Mouse (Mus musculus): ENCODE results near the gene Rnf34. TPM values are rescaled to one million over a fixed set of nuclear protein-coding genes. Genes with fewer than 3 reads are reported as not detected.

The Rnf34 gene
- polyA plus RNA-seq, 1 experiment from 2014 or later, result 26.5 TPM

DNA sequence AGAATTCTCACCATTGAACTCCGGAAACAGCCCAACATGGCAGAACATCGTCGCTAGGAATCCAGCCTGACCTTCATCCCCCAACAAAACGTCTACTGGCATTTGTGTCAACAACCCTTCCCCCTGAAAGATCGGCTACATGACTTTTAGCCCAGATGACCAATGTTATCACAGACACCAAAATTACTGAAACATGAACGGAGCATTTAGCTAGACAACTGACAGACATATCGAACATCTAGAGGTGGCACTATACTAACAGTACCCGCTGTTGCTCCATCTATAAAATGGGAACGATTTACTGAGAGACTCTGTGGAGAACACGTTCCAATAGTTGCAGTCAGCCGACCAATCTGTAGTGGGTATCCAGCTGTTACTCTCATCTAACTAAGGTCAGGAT is 51.3 kb downstream of the Rnf34 start:
- peaks cover 44% of the 10 kb centered on the region for H3K4me1 ChIP-seq (replicated peaks; ENCODE audit: control insufficient read depth, insufficient read depth, low read length)
- no peaks in the 10 kb centered on the region for H3K27me3 ChIP-seq (replicated peaks; ENCODE audit: control insufficient read depth, insufficient read depth, low read length)
- H3K4me2 ChIP-seq, result peak overlapping the region; percentile 92
- H3K27ac ChIP-seq (ENCODE audit: low read depth, low read length), result 0 out of 2 replicates have a peak overlapping the region, but pooled peaks have one; percentile 9
- H3K36me3 ChIP-seq (ENCODE audit: control insufficient read depth, insufficient read depth, low read length), result no peaks in the 10 kb centered on the region
- whole genome bisulfite sequencing, result 51% methylated on average over 11 of the region's 11 CpGs
- peak overlapping the region; percentile 73 for H3K9ac ChIP-seq (ENCODE audit: low read depth, low read length)
- ATAC-seq (replicated peaks; ENCODE audit: low FRiP score) (no peak), DNase-seq (ENCODE audit: low spot score) (no peak)
- peak overlapping the region; percentile 86 for H3K4me3 ChIP-seq (ENCODE audit: low read depth, low read length)
- H3K9me3 ChIP-seq (ENCODE audit: control insufficient read depth, low read length), result no peaks in the 10 kb centered on the region

DNA sequence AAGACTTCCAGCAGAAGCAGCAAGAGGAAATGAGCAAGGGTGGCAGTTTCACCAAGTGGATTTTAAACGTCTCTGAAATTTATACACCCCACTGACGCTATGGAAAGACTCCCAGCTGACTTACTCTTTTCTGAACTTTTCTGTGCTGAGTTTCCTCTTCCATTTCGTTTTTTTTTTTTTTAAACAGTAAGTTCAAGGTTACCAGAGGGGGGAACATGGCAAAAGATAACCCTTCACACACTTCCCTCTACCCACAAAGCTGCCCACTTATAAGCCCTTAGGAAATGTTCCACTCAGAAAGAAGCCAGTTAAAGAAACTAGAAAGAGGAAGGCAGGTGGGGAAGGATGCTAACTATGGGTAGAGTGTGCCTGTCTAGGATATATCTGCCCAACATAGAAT is 51.8 kb downstream of the Rnf34 start:
- Histone ChIP-seq H3K27ac (ENCODE audit: low read depth, low read length) (peak overlapping the region; percentile 23; the same call in 1 of the 2 replicates), H3K36me3 (ENCODE audit: control insufficient read depth, insufficient read depth, low read length) (no peaks in the 10 kb centered on the region), H3K4me1 (replicated peaks; ENCODE audit: control insufficient read depth, insufficient read depth, low read length) (peaks cover 44% of the 10 kb centered on the region), H3K4me2 (peak overlapping the region; percentile 24), H3K4me3 (ENCODE audit: low read depth, low read length) (no peak overlapping the region), H3K27me3 (replicated peaks; ENCODE audit: control insufficient read depth, insufficient read depth, low read length) (no peaks in the 10 kb centered on the region), H3K9ac (ENCODE audit: low read depth, low read length) (no peak overlapping the region), H3K9me3 (ENCODE audit: control insufficient read depth, low read length) (no peaks in the 10 kb centered on the region)
- ATAC-seq (replicated peaks; ENCODE audit: low FRiP score), result no peak
- DNase-seq (ENCODE audit: low spot score), result no peak
- WGBS, result 26% methylated on average over 3 of the region's 3 CpGs

DNA sequence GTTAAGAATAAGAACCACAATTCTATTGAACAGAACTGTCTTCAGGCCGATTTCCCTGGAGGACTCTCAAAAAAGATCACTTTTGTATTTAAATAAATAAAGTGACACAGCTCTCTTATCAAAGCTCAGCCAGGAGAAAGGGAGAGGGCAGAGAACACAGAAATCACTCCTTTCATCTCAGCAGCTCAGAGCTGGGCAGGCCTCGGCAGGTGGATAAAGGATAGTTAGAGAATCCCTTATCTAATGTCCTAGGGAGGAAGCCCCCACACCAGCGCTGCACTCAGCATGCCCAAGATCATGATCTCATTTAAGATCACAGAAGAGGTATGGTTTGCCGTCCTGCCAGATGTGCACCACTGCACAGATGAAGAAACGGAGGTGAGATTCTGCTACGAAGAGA is 52.4 kb downstream of the Rnf34 start:
- no peak overlapping the region for H3K4me3 ChIP-seq (ENCODE audit: low read depth, low read length)
- peak overlapping the region; percentile 24 for H3K4me2 ChIP-seq
- peak overlapping the region; percentile 23; the same call in 1 of the 2 replicates for H3K27ac ChIP-seq (ENCODE audit: low read depth, low read length)
- no peak overlapping the region for H3K9ac ChIP-seq (ENCODE audit: low read depth, low read length)
- no peaks in the 10 kb centered on the region for H3K27me3 ChIP-seq (replicated peaks; ENCODE audit: control insufficient read depth, insufficient read depth, low read length)
- H3K4me1 ChIP-seq (replicated peaks; ENCODE audit: control insufficient read depth, insufficient read depth, low read length), result peaks cover 44% of the 10 kb centered on the region
- no peaks in the 10 kb centered on the region for H3K9me3 ChIP-seq (ENCODE audit: control insufficient read depth, low read length)
- H3K36me3 ChIP-seq (ENCODE audit: control insufficient read depth, insufficient read depth, low read length), result no peaks in the 10 kb centered on the region
- no peak for DNase-seq (ENCODE audit: low spot score)
- no peak; the same call in 1 of the 2 replicates for ATAC-seq (replicated peaks; ENCODE audit: low FRiP score)
- 44% methylated on average over 6 of the region's 6 CpGs for WGBS

DNA sequence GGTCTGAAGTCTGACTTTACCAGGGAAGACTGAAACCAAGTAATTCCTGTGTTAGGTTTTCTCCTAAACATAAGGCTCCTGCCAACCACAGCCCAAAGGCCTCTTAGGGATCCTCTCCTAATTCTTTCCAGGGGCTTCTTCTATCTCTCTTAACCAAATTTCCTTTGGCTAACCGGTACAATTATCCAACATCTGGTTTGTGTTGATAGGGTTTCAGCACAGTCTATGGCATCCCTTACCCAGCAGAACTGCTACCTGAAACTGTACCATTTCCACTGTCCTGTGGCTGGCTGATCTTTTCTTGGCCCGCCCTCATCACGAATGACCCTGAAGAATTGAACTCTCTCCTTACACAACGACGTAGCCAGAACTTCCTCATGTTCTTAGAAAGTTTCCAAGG is 53.3 kb downstream of the Rnf34 start:
- no peak overlapping the region for H3K9ac ChIP-seq (ENCODE audit: low read depth, low read length)
- H3K27me3 ChIP-seq (replicated peaks; ENCODE audit: control insufficient read depth, insufficient read depth, low read length), result no peaks in the 10 kb centered on the region
- 51% methylated on average over 5 of the region's 5 CpGs for WGBS
- ATAC-seq (replicated peaks; ENCODE audit: low FRiP score) (no peak; the same call in 1 of the 2 replicates), DNase-seq (ENCODE audit: low spot score) (no peak)
- H3K27ac ChIP-seq (ENCODE audit: low read depth, low read length), result peak overlapping the region; percentile 2; the same call in 1 of the 2 replicates
- peaks cover 36% of the 10 kb centered on the region for H3K4me1 ChIP-seq (replicated peaks; ENCODE audit: control insufficient read depth, insufficient read depth, low read length)
- no peak overlapping the region for H3K4me3 ChIP-seq (ENCODE audit: low read depth, low read length)
- H3K4me2 ChIP-seq, result peak overlapping the region; percentile 1
- no peaks in the 10 kb centered on the region for H3K9me3 ChIP-seq (ENCODE audit: control insufficient read depth, low read length)
- no peaks in the 10 kb centered on the region for H3K36me3 ChIP-seq (ENCODE audit: control insufficient read depth, insufficient read depth, low read length)

DNA sequence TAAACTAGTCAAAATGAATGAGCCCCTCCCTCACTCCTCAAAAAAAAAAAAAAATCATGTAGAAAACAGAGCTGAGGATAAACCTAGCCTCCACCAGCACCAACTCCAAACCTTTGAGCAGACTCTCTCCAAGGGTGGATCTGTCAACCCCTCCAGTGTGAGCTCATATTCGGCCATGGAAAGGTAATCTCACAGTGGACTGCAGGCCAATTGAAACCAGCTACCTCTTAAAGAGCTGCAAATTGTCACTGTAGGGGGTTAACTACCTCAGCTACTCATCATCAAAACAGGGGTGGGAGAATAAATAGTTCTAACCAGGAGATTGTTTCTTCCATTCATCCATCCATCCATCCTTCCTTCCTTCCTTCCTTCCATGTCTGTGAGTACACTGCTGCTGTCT is 57.3 kb downstream of the Rnf34 start:
- no peak overlapping the region for H3K9ac ChIP-seq (ENCODE audit: low read depth, low read length)
- ATAC-seq (replicated peaks; ENCODE audit: low FRiP score) (no peak), DNase-seq (ENCODE audit: low spot score) (no peak)
- no peak overlapping the region for H3K27ac ChIP-seq (ENCODE audit: low read depth, low read length)
- 81% methylated on average over 1 of the region's 1 CpGs for WGBS
- H3K4me3 ChIP-seq (ENCODE audit: low read depth, low read length), result no peak overlapping the region
- no peak overlapping the region for H3K4me2 ChIP-seq
- no peaks in the 10 kb centered on the region for H3K27me3 ChIP-seq (replicated peaks; ENCODE audit: control insufficient read depth, insufficient read depth, low read length)
- peaks cover 12% of the 10 kb centered on the region for H3K4me1 ChIP-seq (replicated peaks; ENCODE audit: control insufficient read depth, insufficient read depth, low read length)
- no peaks in the 10 kb centered on the region for H3K36me3 ChIP-seq (ENCODE audit: control insufficient read depth, insufficient read depth, low read length)
- no peaks in the 10 kb centered on the region for H3K9me3 ChIP-seq (ENCODE audit: control insufficient read depth, low read length)

DNA sequence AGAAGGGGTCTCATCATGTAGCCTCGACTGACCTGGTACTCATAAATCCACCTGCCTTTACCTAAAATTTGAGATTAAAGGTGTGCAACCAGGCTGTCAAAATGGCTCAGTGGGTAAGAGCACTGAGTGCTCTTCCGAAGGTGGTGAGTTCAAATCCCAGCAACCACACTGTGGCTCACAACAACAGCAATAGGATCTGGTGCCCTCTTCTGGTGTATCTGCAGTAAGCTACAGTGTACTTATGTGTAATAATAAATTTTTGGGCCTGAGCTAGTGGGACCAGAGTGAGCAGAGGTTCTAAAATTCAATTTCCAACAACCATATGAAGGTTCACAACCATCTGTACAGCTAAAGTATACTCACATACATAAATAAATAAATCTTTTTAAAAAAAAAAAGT is 58.2 kb downstream of the Rnf34 start:
- H3K27me3 ChIP-seq (replicated peaks; ENCODE audit: control insufficient read depth, insufficient read depth, low read length), result no peaks in the 10 kb centered on the region
- no peak overlapping the region for H3K4me2 ChIP-seq
- WGBS, result 93% methylated on average over 2 of the region's 2 CpGs
- H3K9ac ChIP-seq (ENCODE audit: low read depth, low read length), result no peak overlapping the region
- no peak for ATAC-seq (replicated peaks; ENCODE audit: low FRiP score)
- H3K36me3 ChIP-seq (ENCODE audit: control insufficient read depth, insufficient read depth, low read length), result no peaks in the 10 kb centered on the region
- no peak for DNase-seq (ENCODE audit: low spot score)
- H3K4me3 ChIP-seq (ENCODE audit: low read depth, low read length), result no peak overlapping the region
- no peak overlapping the region for H3K27ac ChIP-seq (ENCODE audit: low read depth, low read length)
- H3K4me1 ChIP-seq (replicated peaks; ENCODE audit: control insufficient read depth, insufficient read depth, low read length), result peaks cover 4% of the 10 kb centered on the region
- no peaks in the 10 kb centered on the region for H3K9me3 ChIP-seq (ENCODE audit: control insufficient read depth, low read length)

DNA sequence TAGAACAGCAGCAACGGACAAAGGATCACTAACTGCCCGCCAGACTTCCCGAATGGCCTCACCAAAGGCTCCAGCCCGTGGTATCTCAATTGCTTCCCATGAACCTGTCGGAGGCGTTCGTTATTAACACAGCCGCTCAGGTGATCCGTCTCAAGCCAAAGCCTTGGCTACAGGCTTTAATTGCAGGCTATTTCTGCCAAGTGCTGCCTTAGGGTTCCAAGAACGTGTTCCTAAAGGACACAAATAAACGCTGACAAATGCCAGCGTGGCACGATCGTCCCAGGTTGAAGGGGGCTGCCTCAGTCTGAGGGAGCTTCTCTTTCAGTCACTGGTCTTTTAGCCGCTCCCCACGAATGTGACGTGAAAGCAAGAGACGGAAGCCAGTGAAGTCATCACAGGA is 59.6 kb downstream of the Rnf34 start:
- Histone ChIP-seq H3K9ac (ENCODE audit: low read depth, low read length) (no peak overlapping the region), H3K4me2 (no peak overlapping the region), H3K9me3 (ENCODE audit: control insufficient read depth, low read length) (no peaks in the 10 kb centered on the region), H3K4me3 (ENCODE audit: low read depth, low read length) (no peak overlapping the region), H3K27me3 (replicated peaks; ENCODE audit: control insufficient read depth, insufficient read depth, low read length) (no peaks in the 10 kb centered on the region), H3K36me3 (ENCODE audit: control insufficient read depth, insufficient read depth, low read length) (no peaks in the 10 kb centered on the region), H3K4me1 (replicated peaks; ENCODE audit: control insufficient read depth, insufficient read depth, low read length) (no peaks in the 10 kb centered on the region), H3K27ac (ENCODE audit: low read depth, low read length) (no peak overlapping the region)
- ATAC-seq (replicated peaks; ENCODE audit: low FRiP score) (no peak), DNase-seq (ENCODE audit: low spot score) (no peak)
- WGBS, result 90% methylated on average over 18 of the region's 18 CpGs

DNA sequence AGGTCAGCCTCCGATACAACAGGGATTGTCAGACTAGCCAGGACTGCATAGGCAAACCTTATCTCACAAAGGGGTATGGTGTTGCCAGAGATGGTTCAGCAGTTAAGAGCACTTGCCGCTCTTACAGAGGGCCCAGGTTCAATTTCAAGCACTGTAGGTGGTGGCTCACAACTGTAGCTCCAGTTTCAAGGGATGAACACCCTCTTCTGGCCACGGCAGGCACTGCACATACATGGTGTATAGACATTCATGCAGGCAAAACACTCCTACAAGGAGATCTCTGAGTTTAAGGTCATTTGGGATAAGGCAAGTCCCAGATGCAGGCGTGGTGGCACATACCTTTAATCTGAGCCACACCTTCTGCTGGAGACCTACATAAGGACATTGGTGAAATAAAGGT is 63.0 kb downstream of the Rnf34 start:
- Histone ChIP-seq H3K4me3 (ENCODE audit: low read depth, low read length) (no peak overlapping the region), H3K4me2 (no peak overlapping the region)
- ATAC-seq (replicated peaks; ENCODE audit: low FRiP score), result no peak

DNA sequence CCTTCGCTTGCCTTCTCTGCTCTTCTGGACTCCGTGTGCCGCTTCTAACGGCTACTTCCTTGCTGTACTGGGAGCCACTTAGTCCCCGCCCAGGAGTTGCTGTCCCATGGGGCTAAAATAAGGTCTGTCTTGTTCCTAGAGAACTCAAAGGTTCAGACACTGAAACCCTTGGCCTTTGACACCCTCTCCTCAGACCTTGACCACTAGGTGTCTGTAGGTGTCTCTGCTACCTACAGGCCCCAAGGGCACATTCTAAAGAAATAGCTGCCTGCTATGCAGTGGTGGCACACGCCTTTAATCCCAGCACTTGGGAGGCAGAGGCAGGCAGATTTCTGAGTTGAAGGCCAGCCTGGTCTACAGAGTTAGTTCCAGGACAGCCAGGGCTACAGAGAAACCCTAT is 66.3 kb downstream of the Rnf34 start:
- Histone ChIP-seq H3K36me3 (ENCODE audit: control insufficient read depth, insufficient read depth, low read length) (no peaks in the 10 kb centered on the region), H3K4me3 (ENCODE audit: low read depth, low read length) (no peak overlapping the region), H3K4me1 (replicated peaks; ENCODE audit: control insufficient read depth, insufficient read depth, low read length) (peaks cover 6% of the 10 kb centered on the region; the same call in 1 of the 2 replicates), H3K9me3 (ENCODE audit: control insufficient read depth, low read length) (no peaks in the 10 kb centered on the region), H3K4me2 (no peak overlapping the region), H3K27me3 (replicated peaks; ENCODE audit: control insufficient read depth, insufficient read depth, low read length) (no peaks in the 10 kb centered on the region), H3K27ac (ENCODE audit: low read depth, low read length) (no peak overlapping the region), H3K9ac (ENCODE audit: low read depth, low read length) (no peak overlapping the region)
- ATAC-seq (replicated peaks; ENCODE audit: low FRiP score) (no peak), DNase-seq (ENCODE audit: low spot score) (no peak)
- WGBS, result 83% methylated on average over 6 of the region's 6 CpGs

More for the DNA sequence above, 63.0 kb downstream of the Rnf34 start:
- WGBS, result 87% methylated on average over 4 of the region's 4 CpGs
- no peaks in the 10 kb centered on the region for H3K9me3 ChIP-seq (ENCODE audit: control insufficient read depth, low read length)
- DNase-seq (ENCODE audit: low spot score), result no peak
- H3K27ac ChIP-seq (ENCODE audit: low read depth, low read length), result no peak overlapping the region
- peaks cover 6% of the 10 kb centered on the region; the same call in 1 of the 2 replicates for H3K4me1 ChIP-seq (replicated peaks; ENCODE audit: control insufficient read depth, insufficient read depth, low read length)
- no peaks in the 10 kb centered on the region for H3K36me3 ChIP-seq (ENCODE audit: control insufficient read depth, insufficient read depth, low read length)
- no peaks in the 10 kb centered on the region for H3K27me3 ChIP-seq (replicated peaks; ENCODE audit: control insufficient read depth, insufficient read depth, low read length)
- no peak overlapping the region for H3K9ac ChIP-seq (ENCODE audit: low read depth, low read length)

All from liver, embryonic 11.5 days (tissue).